Mouse (Mus musculus): Measurements from ENCODE around the gene Grhpr. TPM values are rescaled to one million over a fixed set of nuclear protein-coding genes. Genes with fewer than 3 reads are reported as not detected.
"Not testable (repeated sequence)": the region's sequence is repeated elsewhere in the genome, so short reads cannot be mapped to it uniquely, and the experiment has no call there.

Grhpr gene
- polyA plus RNA-seq, 1 experiment from 2014 or later: 43.9 TPM

DNA sequence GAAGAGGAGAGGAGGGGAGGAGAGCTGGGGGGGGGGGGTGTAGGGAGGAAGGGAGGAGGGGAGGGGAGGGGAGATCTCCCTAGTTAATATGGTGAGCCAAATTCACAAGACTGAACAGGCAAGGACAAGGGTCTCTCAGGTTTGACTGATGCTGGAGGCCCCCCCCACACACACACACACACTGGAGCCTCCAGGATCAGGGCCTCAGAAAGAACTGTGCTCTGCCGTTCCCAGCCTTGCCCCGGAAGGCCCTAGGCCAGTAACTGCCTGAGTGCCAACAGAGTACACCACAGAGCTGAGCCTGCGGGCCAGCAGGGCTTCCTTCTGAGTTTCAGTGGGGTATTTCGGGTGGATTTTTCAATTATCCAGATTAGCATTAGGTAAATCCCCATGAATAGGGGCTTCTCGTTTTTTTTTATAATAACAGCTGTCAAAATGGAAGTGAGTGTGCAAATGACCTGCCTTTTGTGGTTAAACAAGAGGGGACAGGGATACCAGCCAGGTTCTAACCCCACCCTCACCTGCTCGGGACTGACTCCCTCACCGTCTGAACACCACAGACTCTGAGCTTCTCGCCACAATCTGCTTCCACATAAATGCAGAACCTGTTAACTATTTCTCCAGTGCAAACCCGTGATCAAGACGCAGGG lies 36.6 kb upstream of the Grhpr start:
- ATAC-seq (replicated peaks; ENCODE audit: insufficient number of reproducible peaks, low FRiP score, low TSS enrichment, low read depth): no peak

DNA sequence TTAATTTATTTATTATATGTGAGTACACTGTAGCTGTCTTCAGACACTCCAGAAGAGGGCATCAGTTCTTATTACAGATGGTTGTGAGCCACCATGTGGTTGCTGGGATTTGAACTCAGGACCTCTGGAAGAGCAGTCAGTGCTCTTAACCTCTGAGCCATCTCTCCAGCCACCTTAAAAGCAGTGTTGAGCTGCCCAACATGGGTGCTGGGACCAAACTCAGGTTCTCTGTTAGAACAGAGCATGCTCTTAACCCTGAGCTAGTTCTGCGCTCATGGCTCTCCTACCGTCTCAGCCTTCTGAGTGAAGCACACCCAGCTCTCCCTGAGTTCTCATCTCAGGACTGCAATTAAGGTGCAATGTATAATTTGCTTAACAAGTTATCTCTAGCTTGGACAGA lies 35.1 kb upstream of the Grhpr start:
- not testable (repeated sequence) for H3K36me3 ChIP-seq (replicated peaks; ENCODE audit: control insufficient read depth, insufficient read depth, low read depth, low read length); ATAC-seq (replicated peaks; ENCODE audit: insufficient number of reproducible peaks, low FRiP score, low TSS enrichment, low read depth); H3K27me3 ChIP-seq (ENCODE audit: control insufficient read depth, insufficient read depth, low read length); H3K9ac ChIP-seq (replicated peaks; ENCODE audit: low read length); H3K4me3 ChIP-seq (ENCODE audit: low read depth, low read length); H3K4me2 ChIP-seq (ENCODE audit: low read depth, low read length); DNase-seq (ENCODE audit: low spot score); H3K4me1 ChIP-seq (ENCODE audit: control insufficient read depth, insufficient read depth, low read length); H3K9me3 ChIP-seq (replicated peaks; ENCODE audit: control insufficient read depth, low read length); H3K27ac ChIP-seq (replicated peaks; ENCODE audit: low read depth, low read length)
- WGBS: 96% methylated on average over 2 of the region's 2 CpGs

More for the DNA sequence above, 36.6 kb upstream of the Grhpr start:
- 79% methylated on average over 10 of the region's 10 CpGs for WGBS
- Histone ChIP-seq H3K27ac (replicated peaks; ENCODE audit: low read depth, low read length) (no peak overlapping the region), H3K4me2 (ENCODE audit: low read depth, low read length) (no peak overlapping the region), H3K9me3 (replicated peaks; ENCODE audit: control insufficient read depth, low read length) (no peaks in the 10 kb centered on the region), H3K9ac (replicated peaks; ENCODE audit: low read length) (no peak overlapping the region), H3K36me3 (replicated peaks; ENCODE audit: control insufficient read depth, insufficient read depth, low read depth, low read length) (no peaks in the 10 kb centered on the region), H3K27me3 (ENCODE audit: control insufficient read depth, insufficient read depth, low read length) (no peaks in the 10 kb centered on the region), H3K4me1 (ENCODE audit: control insufficient read depth, insufficient read depth, low read length) (no peaks in the 10 kb centered on the region), H3K4me3 (ENCODE audit: low read depth, low read length) (no peak overlapping the region)
- no peak for DNase-seq (ENCODE audit: low spot score)

DNA sequence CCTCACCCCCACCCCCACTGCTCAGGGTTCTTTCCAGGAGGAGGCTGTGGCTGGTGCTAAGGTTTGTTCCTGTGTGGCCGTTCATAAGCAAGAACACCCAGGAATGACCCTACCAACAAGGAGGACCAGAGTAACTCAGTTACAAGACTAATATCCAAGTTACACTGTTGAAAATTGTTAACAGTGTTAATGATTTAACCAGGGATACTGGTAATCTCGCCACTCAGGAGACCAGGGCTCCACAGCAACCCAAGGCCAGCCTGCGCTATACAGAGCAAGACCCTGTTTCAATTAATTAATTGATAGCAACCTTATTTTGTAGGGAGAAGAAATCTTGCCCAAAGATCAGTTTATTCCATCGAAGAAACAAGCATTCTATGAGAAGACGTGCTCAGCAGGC lies 33.7 kb upstream of the Grhpr start:
- no peaks in the 10 kb centered on the region for H3K9me3 ChIP-seq (replicated peaks; ENCODE audit: control insufficient read depth, low read length)
- H3K27me3 ChIP-seq (ENCODE audit: control insufficient read depth, insufficient read depth, low read length): no peaks in the 10 kb centered on the region
- no peak for DNase-seq (ENCODE audit: low spot score)
- WGBS: 84% methylated on average over 5 of the region's 5 CpGs
- no peak for ATAC-seq (replicated peaks; ENCODE audit: insufficient number of reproducible peaks, low FRiP score, low TSS enrichment, low read depth)
- H3K4me1 ChIP-seq (ENCODE audit: control insufficient read depth, insufficient read depth, low read length): no peaks in the 10 kb centered on the region
- no peaks in the 10 kb centered on the region for H3K36me3 ChIP-seq (replicated peaks; ENCODE audit: control insufficient read depth, insufficient read depth, low read depth, low read length)
- H3K27ac ChIP-seq (replicated peaks; ENCODE audit: low read depth, low read length): no peak overlapping the region
- no peak overlapping the region for H3K4me3 ChIP-seq (ENCODE audit: low read depth, low read length)
- no peak overlapping the region for H3K9ac ChIP-seq (replicated peaks; ENCODE audit: low read length)
- H3K4me2 ChIP-seq (ENCODE audit: low read depth, low read length): no peak overlapping the region

DNA sequence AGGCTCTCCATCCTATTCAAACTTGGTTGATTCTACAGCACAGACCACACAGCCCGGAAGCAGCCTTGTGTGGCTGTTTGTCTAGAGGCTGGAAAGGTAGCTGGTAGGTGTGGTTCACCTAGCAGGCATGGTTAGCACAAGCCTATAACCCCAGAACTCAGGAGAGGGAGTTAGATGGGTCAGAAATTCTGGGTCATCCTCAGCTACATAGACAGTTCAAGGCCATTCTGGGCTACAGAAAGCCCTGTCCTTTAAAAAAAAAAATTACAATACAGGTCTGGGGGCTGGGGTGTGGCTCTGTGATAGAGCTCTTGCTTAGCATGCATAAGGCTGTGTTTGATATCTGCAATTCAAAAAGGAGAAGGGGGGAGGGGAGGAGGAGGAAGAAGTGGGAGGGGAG lies 32.9 kb upstream of the Grhpr start:
- Histone ChIP-seq H3K27me3 (ENCODE audit: control insufficient read depth, insufficient read depth, low read length) (no peaks in the 10 kb centered on the region), H3K4me1 (ENCODE audit: control insufficient read depth, insufficient read depth, low read length) (no peaks in the 10 kb centered on the region), H3K4me2 (ENCODE audit: low read depth, low read length) (no peak overlapping the region), H3K9ac (replicated peaks; ENCODE audit: low read length) (no peak overlapping the region), H3K36me3 (replicated peaks; ENCODE audit: control insufficient read depth, insufficient read depth, low read depth, low read length) (no peaks in the 10 kb centered on the region), H3K27ac (replicated peaks; ENCODE audit: low read depth, low read length) (no peak overlapping the region), H3K9me3 (replicated peaks; ENCODE audit: control insufficient read depth, low read length) (no peaks in the 10 kb centered on the region), H3K4me3 (ENCODE audit: low read depth, low read length) (no peak overlapping the region)
- no peak for DNase-seq (ENCODE audit: low spot score)
- ATAC-seq (replicated peaks; ENCODE audit: insufficient number of reproducible peaks, low FRiP score, low TSS enrichment, low read depth): no peak
- WGBS: 94% methylated on average over 1 of the region's 1 CpGs

DNA sequence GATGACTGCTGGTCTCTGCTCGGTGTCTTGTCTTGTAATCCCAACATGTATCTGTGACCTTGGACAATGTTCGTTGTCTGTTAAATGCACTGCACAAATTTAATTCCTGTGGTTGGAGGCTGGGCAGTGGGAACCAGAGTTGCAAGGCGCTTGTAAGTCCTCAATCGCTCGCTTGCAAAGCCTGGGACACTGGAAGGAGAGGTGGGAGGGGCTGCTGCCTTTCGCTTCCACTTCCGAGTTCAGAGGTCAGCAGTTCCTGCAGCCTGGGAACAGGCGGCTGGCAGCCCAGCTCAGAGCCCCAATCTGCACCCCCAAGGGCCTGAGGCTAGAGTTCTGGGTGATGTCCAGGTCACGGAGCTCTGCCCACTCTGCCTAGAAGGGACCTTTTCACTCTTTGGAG lies 28.2 kb upstream of the Grhpr start:
- Histone ChIP-seq H3K27me3 (ENCODE audit: control insufficient read depth, insufficient read depth, low read length) (no peaks in the 10 kb centered on the region), H3K9me3 (replicated peaks; ENCODE audit: control insufficient read depth, low read length) (no peaks in the 10 kb centered on the region), H3K27ac (replicated peaks; ENCODE audit: low read depth, low read length) (no peak overlapping the region), H3K36me3 (replicated peaks; ENCODE audit: control insufficient read depth, insufficient read depth, low read depth, low read length) (no peaks in the 10 kb centered on the region), H3K9ac (replicated peaks; ENCODE audit: low read length) (no peak overlapping the region), H3K4me3 (ENCODE audit: low read depth, low read length) (no peak overlapping the region), H3K4me2 (ENCODE audit: low read depth, low read length) (no peak overlapping the region), H3K4me1 (ENCODE audit: control insufficient read depth, insufficient read depth, low read length) (no peaks in the 10 kb centered on the region)
- DNase-seq (ENCODE audit: low spot score) (no peak), ATAC-seq (replicated peaks; ENCODE audit: insufficient number of reproducible peaks, low FRiP score, low TSS enrichment, low read depth) (no peak)
- 61% methylated on average over 9 of the region's 9 CpGs for WGBS

DNA sequence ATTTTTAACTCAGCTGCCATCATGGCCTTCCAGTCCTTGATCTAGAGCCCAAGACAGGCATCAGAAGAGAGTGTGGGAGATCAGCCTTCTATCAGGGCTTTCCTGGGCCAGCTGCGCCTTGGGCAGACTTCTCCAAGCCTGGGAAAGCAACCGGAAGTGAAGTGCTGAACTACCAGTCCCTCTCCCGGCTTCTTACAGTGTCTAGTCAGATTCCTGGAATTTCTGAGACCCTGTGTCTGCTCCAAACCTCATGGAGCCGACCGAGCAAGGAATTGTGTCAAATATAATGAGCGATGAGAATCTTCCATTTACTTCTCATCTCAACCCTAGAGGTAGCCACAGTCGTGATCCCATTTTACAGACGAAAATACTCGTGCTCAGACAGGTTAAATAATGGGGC lies 22.4 kb upstream of the Grhpr start:
- H3K36me3 ChIP-seq (replicated peaks; ENCODE audit: control insufficient read depth, insufficient read depth, low read depth, low read length): no peaks in the 10 kb centered on the region
- no peak overlapping the region for H3K27ac ChIP-seq (replicated peaks; ENCODE audit: low read depth, low read length)
- 88% methylated on average over 9 of the region's 9 CpGs for WGBS
- no peak overlapping the region for H3K4me2 ChIP-seq (ENCODE audit: low read depth, low read length)
- DNase-seq (ENCODE audit: low spot score): no peak
- H3K9ac ChIP-seq (replicated peaks; ENCODE audit: low read length): no peak overlapping the region
- no peaks in the 10 kb centered on the region for H3K9me3 ChIP-seq (replicated peaks; ENCODE audit: control insufficient read depth, low read length)
- H3K4me3 ChIP-seq (ENCODE audit: low read depth, low read length): no peak overlapping the region
- ATAC-seq (replicated peaks; ENCODE audit: insufficient number of reproducible peaks, low FRiP score, low TSS enrichment, low read depth): no peak
- no peaks in the 10 kb centered on the region for H3K27me3 ChIP-seq (ENCODE audit: control insufficient read depth, insufficient read depth, low read length)
- H3K4me1 ChIP-seq (ENCODE audit: control insufficient read depth, insufficient read depth, low read length): no peaks in the 10 kb centered on the region

DNA sequence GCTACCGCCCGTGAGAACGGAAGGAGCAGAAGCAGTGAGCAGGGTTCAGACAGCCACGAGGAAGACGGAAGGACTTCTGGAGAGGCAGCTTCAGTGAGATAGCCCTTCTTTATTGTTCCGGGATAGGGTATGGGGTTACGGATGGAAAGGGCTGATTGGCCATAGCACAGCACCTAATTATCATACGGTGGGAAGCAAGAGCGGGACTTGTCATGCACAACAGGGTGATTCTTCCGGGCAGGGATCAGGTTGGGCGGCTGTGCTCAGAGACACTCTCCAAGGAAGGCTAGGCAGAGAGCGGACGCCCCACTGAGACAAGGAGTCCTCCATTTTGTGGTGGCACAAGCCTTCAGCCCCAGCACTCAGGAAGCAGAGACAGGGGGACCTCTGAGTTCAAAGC lies 22.0 kb upstream of the Grhpr start:
- ATAC-seq (replicated peaks; ENCODE audit: insufficient number of reproducible peaks, low FRiP score, low TSS enrichment, low read depth) (no peak), DNase-seq (ENCODE audit: low spot score) (no peak)
- H3K9me3 ChIP-seq (replicated peaks; ENCODE audit: control insufficient read depth, low read length): no peaks in the 10 kb centered on the region
- H3K4me2 ChIP-seq (ENCODE audit: low read depth, low read length): no peak overlapping the region
- no peaks in the 10 kb centered on the region for H3K27me3 ChIP-seq (ENCODE audit: control insufficient read depth, insufficient read depth, low read length)
- 94% methylated on average over 13 of the region's 13 CpGs for WGBS
- no peak overlapping the region for H3K4me3 ChIP-seq (ENCODE audit: low read depth, low read length)
- H3K9ac ChIP-seq (replicated peaks; ENCODE audit: low read length): no peak overlapping the region
- no peaks in the 10 kb centered on the region for H3K36me3 ChIP-seq (replicated peaks; ENCODE audit: control insufficient read depth, insufficient read depth, low read depth, low read length)
- H3K27ac ChIP-seq (replicated peaks; ENCODE audit: low read depth, low read length): no peak overlapping the region
- H3K4me1 ChIP-seq (ENCODE audit: control insufficient read depth, insufficient read depth, low read length): no peaks in the 10 kb centered on the region

DNA sequence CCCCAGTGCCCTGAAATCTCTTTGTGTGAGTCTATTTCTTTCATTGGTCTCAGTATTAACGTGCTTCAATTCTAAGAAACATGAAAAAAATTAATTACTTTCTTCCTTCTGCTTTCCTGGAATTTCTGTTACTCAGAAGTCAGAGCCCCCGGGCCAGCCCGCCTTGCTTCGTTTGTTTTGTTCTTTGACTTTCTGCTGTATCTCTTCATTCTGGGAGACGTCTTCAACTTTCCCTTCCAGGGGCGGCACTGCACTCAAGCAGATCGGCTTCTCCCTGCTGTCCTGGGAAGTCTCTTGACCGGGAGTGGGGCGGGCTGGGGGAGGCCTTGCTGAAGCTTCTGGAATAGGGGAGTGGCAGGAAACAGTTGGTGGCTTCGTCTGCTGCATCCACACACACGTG lies 18.0 kb upstream of the Grhpr start:
- H3K4me3 ChIP-seq (ENCODE audit: low read depth, low read length): no peak overlapping the region
- DNase-seq (ENCODE audit: low spot score) (no peak), ATAC-seq (replicated peaks; ENCODE audit: insufficient number of reproducible peaks, low FRiP score, low TSS enrichment, low read depth) (no peak)
- no peak overlapping the region for H3K4me2 ChIP-seq (ENCODE audit: low read depth, low read length)
- no peaks in the 10 kb centered on the region for H3K27me3 ChIP-seq (ENCODE audit: control insufficient read depth, insufficient read depth, low read length)
- no peak overlapping the region for H3K9ac ChIP-seq (replicated peaks; ENCODE audit: low read length)
- H3K9me3 ChIP-seq (replicated peaks; ENCODE audit: control insufficient read depth, low read length): no peaks in the 10 kb centered on the region
- H3K27ac ChIP-seq (replicated peaks; ENCODE audit: low read depth, low read length): no peak overlapping the region
- H3K36me3 ChIP-seq (replicated peaks; ENCODE audit: control insufficient read depth, insufficient read depth, low read depth, low read length): no peaks in the 10 kb centered on the region
- H3K4me1 ChIP-seq (ENCODE audit: control insufficient read depth, insufficient read depth, low read length): no peaks in the 10 kb centered on the region
- WGBS: 72% methylated on average over 11 of the region's 11 CpGs
